Mouse (Mus musculus): ENCODE data around the gene Lgals2. TPM values are rescaled to one million over a fixed set of nuclear protein-coding genes. Genes with fewer than 3 reads are reported as not detected.
A peak's percentile ranks its signal among the peaks of the same experiment; 100 is the strongest.
"Not testable (repeated sequence)": the region's sequence is repeated elsewhere in the genome, so short reads cannot be mapped to it uniquely, and the experiment has no call there.

The Lgals2 gene
- total RNA-seq, 2 experiments from 2014 or later, result not detected

DNA sequence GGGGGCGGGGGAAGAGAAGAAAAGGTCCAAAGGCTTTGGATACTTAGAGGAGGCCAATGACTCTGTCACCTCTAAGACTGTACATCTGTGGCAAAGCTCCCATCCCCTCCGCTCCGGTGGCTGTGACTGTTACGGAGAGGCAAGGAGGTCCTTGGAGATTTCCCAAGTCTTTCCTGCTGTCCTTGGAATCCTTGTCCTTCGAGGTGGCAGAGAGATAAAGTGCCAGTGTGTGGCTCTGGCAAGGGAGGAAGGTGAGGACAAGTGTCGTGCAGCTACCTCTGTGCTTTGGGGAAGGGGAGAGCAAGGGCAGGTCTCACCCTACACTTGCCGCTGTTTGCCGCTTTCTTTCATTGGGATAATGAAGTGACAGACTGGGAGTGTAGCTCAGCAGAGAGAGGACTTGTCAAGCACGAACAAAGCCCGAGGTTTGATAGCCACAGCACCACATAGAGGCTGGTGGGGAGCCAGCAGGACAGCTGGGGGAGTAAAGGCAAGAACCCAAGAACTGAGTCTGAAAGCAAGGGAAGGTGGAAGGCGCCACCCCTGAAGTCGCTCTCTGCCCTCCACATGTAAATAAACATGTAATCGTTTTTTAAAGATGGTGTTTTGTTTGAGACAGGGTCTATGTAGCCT is 18.6 kb upstream of the Lgals2 start:
- no peak for DNase-seq

- no peak for DNase-seq
These were observed 16.8 kb upstream of the Lgals2 start for GRCm38 (mm10) chr15:78872021-78872608.

GRCm38 (mm10) chr15:78869775-78870174 is 14.4 kb upstream of the Lgals2 start:
- DNase-seq, result peak; percentile 59

DNA sequence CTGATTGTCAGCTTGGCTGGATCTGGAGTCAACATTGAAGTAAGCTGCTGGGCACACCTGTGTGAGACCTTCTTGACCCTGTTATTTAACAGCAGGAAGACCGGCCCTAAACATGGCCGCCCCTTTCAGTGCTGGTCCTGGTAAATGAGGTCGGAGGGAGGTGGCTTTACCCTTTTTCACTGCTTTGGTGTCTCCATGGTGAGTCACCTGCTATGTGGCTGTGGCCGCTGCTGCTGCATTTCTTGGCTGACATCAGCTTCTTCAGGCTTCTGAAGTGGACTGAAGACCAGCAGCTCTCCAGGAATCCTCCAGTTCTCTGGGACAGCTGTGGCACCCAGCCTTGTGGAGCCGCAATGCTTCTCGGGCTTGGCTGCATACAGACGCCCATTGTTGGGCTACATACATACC is 13.5 kb upstream of the Lgals2 start:
- no peak for DNase-seq

- peak; percentile 61 for DNase-seq
These were observed 13.1 kb upstream of the Lgals2 start for GRCm38 (mm10) chr15:78868398-78868797.

DNA sequence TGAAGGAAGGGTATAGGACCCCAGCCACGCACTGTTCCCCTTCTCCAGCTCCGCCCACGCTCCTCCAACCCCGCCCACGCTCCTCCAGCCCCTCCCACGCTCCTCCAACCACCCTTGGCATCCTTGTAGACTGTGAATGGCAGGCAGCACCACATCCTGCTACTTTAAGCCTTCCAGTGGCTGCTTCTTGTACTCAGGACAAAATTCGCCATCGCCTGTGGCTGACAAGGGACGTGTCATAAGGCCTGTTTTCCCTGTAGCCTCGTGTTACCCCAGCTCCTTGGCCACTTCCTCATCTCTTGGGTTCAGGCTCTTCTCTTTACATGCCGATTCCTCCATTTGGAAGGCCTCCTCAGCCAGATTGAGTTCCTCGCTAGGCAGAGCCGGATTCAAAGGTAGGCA is 8.5 kb upstream of the Lgals2 start:
- no peak for DNase-seq

DNA sequence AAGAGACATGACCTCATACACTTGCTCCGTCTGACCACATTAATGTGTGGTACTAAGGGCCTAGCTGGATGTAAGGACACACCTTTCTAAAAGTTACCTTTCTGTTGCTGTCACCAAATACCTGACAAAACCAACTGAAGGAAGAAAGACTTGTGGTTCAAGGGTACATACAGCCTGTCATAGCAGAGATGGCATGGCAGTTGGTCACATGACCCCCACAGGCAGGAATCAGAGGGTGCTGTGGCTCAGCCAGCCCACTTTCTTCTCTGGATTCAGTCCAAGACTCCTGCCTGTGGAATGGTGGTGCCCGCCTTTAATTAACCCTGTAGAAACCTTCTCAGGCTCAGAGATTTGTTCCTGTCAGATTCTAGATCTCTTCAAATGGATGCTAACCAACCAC is 7.8 kb upstream of the Lgals2 start:
- no peak for DNase-seq

GRCm38 (mm10) chr15:78862280-78862679 is 7.0 kb upstream of the Lgals2 start:
- no peak for DNase-seq

GRCm38 (mm10) chr15:78859714-78860113 is 4.4 kb upstream of the Lgals2 start:
- DNase-seq, result no peak

DNA sequence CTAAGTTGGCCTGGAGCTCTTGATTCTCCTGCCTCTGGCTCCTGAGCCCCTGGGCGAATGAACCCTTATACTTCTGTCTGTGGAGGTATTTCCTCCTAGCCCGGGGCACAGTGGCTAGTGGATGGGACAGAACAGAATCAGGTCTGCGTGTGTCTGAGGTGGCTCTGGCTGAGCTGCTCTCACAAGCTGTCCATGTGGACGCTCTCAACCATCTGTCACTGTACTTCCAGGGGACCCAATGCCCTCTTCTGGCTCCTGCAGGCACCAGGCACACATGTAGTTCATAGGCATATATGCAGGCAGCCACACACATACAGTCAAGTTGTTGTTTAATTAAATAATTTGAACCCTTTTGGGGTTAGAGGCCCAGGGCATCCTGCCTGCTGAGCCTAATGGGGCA is 4.0 kb upstream of the Lgals2 start:
- DNase-seq, result no peak

- no peak for DNase-seq
These were observed 1.7 kb upstream of the Lgals2 start for GRCm38 (mm10) chr15:78857009-78857408.

DNA sequence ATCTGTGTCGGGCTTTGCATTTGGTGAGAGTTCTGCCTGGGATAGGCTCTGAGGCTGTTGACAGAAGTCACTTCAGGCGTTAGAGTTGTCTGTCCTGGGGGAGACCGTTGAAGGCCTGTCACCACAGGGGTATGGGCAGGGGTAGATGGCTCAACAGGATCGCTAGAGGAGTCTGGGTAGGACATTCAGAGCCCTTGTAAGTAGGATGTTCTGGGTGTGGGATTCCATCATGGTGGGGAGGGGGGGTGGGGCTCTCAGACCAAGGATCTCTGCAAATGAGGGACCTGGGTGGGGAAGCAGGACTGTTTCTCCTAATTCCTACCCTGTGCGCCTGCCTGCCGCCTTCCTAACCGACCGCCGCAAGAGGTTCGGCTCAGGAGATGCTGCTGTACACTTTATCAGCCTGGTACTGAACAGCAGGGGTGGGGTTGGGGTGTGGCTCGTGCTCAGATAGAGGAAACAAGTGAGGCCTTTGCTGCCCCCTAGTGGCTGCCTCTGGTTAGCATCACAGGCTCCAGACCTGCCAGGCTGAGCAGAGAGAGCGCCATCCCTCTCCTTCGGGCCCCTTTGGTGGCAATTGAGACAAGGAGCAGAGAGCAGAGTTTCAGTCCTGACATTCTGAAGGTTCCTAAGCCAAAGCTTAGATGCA is 3.7 kb downstream of the Lgals2 start:
- peak; percentile 96 for DNase-seq

GRCm38 (mm10) chr15:78850944-78851343 is 4.4 kb downstream of the Lgals2 start:
- no peak for DNase-seq

GRCm38 (mm10) chr15:78850059-78850824 is 5.1 kb downstream of the Lgals2 start:
- DNase-seq, result peak; percentile 23

GRCm38 (mm10) chr15:78849485-78849884 is 5.8 kb downstream of the Lgals2 start:
- DNase-seq, result no peak

- DNase-seq, result peak; percentile 92
These were observed 6.9 kb downstream of the Lgals2 start for GRCm38 (mm10) chr15:78848467-78848866.

DNA sequence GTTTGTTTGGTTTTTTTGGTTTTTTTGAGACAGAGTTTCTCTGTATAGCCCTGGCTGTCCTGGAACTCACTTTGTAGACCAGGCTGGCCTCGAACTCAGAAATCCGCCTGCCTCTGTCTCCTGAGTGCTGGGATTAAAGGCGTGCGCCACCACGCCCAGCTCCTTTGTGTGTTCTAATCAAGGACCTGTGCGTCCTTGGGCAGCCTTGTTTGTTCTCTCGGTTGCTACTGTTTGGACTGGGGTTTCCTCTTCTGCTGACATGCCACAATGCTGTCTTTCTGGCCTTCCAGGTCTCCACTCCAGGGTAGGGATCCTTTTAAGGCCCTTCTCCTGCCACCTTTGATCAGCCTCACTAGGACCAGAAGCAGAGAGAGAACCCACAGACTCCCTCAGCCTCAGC is 8.5 kb downstream of the Lgals2 start:
- not testable (repeated sequence) for DNase-seq

DNA sequence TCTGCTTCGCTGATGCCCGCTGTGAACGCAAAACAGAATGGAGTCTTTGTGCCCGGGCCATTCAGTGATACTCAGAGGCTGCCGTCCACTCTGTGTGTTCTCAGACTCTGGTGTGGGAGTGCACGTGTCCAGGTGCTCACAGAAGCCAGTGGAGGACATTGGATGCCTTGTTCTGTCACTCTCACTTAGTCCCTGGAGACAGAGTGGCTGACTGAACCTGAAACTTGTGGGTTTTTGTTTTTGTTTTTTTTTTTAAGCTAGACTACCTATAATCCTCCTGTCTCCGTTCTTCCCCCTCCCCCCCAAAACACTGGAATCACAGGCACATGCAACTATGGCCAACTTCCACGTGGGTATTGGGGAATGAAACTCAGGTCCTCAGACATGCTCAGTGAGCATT is 9.0 kb downstream of the Lgals2 start:
- DNase-seq, result no peak

DNA sequence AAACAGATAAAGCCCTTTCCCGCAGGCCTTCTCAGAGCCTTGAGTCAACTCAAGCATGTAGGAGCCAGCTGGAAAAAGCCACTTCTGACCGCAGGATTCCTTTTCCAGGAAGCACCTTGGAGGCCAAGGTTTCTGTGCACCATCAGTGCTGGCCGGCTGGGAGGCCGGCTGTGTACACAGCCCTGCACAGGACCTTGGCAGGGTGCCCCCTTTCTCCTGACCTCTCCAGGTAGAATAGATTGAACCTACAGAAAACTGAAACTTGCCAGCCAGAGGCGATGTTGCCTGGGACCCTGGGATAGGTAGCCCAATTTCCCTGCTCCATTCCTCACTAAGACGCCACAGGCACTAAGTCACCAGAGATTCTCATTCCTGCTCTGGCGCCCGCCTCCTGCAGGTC is 9.5 kb downstream of the Lgals2 start:
- DNase-seq, result peak; percentile 30

GRCm38 (mm10) chr15:78845321-78845720 is 10.0 kb downstream of the Lgals2 start:
- DNase-seq, result peak; percentile 56

GRCm38 (mm10) chr15:78844791-78845190 is 10.5 kb downstream of the Lgals2 start:
- DNase-seq, result peak; percentile 77

DNA sequence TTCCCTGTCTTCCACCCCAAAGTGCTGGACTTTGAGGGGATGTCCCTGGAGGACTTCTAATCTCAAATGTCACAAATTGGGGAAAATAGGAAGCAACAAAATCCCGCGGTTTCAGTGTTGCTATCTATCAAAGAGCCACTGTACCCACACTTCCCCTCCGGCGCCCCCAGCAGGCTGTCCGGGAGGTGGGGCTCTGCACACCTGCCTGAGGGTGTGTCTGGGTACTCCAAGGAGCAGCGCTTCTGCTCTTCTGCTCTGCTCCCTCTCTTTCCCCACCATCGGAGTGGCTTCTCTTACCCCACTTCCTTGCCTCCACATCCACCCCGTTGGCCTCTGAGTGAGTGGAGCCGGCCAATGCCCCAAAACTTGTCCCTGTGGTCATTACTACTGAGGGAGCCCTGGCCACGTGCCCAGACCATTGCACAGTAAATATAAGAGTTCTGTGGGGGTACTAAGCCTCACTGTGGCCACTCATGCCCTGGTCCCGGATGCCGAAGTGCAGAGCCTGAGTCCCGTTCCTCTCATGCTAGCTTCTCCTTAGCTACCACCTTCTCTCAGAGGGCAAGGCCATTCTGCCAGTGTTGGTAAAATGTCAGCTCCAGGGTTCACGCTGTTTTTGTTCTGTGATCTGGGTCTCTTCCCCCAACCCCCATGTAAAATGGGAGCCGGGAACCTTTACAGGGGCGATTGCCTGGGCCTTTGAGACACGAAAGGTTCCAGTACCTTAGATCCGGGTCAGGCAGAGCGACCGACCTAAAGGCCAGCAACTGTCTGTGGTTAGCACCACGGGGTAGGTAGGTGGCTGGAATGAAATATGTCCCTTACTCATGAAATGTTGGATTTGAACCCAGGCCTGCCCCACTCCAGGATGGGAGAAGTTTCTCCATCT is 11.5 kb downstream of the Lgals2 start:
- peak; percentile 50 for DNase-seq
